Mouse (Mus musculus): ENCODE measurements around the gene Acnat1.
"Not testable (repeated sequence)": the region's sequence is repeated elsewhere in the genome, so short reads cannot be mapped to it uniquely, and the experiment has no call there.

The Acnat1 gene

DNA sequence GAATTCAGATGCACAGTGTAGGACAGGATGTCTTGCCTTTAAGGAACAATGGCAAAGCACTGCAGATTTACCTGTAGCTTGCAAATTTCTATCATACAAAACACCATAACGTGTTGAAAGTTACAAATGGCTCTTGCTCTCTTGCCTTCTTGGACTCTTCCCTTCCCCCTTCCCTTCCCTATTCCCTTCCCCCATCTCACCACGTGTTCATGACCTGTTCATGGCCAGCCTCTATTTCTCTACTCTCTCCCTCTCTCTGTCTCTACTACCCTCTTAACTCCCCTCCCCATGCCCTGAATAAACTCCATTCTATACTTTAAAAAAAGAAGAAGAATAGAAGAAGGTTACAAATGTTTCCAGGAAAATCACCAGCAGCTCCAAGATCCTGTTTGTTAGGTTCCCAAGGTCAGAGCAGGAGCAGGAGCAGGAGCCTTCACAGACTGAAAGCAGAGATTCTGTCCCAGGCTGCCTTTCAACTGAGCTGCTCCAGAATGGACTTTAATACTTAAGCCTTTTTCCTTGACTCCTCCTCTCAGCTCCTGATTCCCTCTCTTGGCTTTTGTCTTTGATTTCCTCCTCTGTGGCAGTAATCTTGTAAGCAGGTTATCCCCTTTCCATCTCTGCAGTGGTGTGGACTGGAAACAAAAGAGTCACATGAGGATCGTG lies at the start of gene Acnat1:
Gene Acnat1 (minus strand): TSS at position 478 of the 666 bp plus-strand sequence.
- DNase-seq (ENCODE audit: low read depth): no peak

DNA sequence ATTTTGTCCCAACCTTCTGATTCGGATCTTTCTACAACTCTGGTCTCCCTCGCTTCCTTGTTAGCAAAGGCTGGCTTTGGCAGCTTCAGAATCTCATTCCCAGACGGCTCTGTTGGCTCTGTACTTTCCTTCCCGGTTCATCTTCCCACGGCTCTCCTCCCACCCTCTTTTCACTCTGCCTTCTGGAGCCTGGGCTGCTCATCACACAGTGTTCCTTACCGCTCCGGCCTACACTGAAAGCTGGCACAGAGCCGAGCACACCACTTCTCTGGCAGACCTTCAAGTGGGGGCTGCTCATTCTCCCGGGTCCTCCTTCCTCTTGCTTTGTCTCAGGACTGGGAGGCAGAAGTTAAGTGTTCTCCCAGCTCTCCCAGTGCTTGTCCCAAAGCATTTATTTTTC lies 48.9 kb upstream of the Acnat1 start:
- no peak for DNase-seq (ENCODE audit: low read depth)

DNA sequence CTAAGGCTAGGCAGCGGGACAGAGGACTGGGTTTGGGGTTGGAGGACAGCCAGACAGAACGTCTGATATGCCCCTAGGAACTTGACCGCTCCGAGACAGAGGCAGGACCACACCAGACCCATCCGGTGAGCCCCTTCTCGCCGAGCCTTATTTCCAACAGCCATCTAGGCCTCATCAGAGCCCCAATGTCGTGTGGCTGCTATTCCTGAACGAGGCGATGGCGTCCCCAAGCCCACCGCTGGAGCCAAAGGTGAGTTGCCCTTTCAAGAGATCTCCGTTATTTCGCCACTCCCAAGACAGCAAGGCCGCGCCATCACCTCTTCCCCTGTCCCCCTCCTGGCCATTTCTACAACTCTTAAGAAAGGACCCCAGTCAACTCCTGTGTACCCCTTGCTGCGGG lies 47.6 kb upstream of the Acnat1 start:
- DNase-seq (ENCODE audit: low read depth): peak; percentile 60

DNA sequence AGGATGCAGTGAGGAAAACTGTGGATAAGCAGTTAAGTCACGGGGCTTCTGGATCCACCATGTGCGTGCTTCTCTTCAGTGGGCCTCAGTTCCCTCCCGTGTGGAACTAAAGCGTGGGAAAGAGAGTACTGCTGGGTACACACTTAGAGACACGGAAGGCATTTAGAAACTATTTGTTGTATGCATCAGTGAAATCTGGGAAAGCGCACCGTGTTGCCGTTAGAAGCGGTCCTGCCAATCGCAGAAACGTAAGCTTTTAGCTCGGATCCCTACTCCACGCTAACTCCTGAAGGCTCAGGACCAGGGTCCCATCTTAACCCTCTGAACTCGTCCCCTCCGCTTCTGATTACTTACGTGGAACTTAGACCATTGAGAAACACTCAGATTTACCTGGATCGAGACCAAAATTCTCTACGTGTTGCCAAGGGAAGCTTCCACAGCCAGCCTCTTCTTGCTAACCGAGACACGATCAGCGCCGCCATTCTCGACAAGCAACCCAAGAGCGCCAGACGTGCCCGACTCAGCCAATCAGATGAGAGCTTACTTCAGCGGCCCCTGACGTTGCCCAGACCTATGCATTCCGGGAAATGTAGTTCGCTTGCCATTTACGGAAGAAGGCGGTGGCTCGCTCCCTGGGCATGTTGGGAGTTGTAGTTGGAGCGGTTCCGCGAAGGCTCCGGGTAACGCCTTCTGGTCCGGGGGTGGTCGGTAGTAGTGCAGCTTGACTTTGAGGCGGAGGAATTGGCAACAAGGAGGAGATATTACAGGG lies 47.0 kb upstream of the Acnat1 start, which contains the start of the genes Mrpl50 and Zfp189:
Gene Mrpl50 (minus strand): TSS at position 522 of the 769 bp plus-strand sequence.
Gene Zfp189 (plus strand): TSS at position 605 of the 769 bp plus-strand sequence.
- DNase-seq (ENCODE audit: low read depth): peak; percentile 98

DNA sequence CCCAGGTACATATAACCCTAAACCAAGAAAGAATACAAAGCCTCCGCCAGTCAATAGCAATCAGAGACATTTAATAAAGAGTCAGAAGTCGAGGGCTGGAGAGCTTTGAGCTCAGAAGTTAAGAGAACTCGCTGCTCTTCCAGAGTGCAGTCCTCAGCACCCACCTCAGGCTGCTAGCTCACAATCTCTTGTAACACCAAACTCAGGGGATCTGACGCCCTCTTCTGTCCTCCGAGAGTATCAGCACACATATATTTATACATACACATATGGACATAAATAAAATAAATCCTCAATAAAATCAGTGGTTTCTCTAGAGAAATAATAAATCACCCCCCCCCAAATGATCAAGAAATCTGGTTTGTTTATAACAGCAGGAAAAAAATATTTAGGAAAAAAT lies 45.8 kb upstream of the Acnat1 start:
- DNase-seq (ENCODE audit: low read depth): peak; percentile 66

DNA sequence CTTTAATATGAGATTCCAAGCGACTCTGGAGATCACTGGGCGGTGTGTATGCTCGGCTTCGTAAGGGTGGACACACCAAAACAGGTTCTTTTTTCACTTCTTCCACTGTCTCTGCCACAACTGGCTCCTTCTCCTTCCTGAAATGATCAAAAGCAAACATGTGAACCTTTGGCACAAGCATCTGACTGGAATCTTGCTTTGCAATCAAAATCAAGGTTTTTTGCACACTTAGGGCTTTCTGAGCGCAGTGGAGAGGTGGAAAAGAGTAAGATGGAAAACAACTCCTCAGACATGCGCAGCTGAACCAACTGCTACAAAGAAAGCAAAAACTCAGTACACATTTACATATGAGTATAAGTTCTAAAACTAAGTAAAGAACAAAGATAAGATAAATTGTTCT lies 40.7 kb upstream of the Acnat1 start:
- no peak for DNase-seq (ENCODE audit: low read depth)

DNA sequence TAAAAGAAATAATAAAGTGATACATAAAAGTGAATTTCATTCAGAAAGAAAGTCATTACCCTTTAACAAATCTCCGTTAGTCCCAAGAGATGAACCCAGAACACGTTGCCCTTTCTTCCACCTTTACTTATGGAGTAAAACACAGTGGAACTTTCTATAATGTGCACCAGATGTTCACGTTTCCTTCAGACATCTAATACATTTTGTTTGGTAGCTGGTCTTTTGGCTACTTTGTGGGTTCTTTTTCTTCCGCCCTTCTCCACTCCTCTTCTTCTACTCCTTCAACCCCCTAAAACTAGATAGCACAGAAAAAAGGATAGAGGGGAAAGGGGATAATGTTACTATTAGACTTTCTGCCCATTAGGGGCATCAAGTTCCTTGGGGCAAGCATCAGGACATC lies 38.9 kb upstream of the Acnat1 start:
- no peak for DNase-seq (ENCODE audit: low read depth)

DNA sequence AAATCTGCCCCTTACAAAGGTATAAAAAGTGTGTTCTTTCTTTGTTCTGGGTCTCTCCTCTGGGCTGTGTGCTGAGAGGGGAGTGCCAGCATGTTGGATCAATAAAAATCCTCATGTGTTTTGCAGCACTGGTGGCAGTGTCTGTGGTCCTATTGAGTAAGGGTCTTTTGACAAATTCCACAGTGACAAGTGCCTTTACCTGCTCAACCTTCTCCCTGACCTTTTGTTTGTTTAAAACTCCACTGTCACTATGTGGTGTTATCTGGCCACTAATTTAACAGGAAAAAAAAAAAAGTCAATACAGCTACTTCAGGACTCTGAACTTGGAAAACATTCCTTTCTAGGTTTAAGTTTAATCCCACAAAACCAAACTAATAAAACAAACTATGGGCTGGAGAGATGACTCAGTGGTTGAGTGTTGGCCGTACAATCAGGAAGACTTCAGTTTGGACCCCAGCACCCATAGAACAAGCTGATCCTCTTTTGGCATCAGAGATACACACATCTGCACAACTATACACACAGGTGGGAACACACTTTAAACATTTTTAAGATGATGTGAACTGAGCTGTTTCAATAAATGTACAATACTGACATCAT lies 36.6 kb upstream of the Acnat1 start:
- DNase-seq (ENCODE audit: low read depth): not testable (repeated sequence)

DNA sequence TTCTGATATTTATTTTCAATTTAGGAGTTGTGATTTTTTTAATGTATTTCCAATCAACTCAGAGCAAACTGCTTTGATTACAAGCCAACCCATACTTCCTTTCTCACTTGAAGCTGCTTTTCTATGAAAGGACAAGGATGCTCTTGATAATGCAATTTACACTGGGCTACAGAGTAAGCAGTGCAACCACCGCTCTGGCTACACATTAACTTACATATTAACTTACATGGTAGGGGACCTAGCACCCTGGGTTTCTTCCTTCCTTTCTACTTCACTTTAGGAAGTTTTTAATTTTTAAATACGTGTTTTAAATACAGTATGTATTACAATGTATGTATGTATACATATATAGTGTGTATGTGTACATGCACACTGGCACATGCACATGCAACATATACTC lies 35.5 kb upstream of the Acnat1 start:
- DNase-seq (ENCODE audit: low read depth): no peak

DNA sequence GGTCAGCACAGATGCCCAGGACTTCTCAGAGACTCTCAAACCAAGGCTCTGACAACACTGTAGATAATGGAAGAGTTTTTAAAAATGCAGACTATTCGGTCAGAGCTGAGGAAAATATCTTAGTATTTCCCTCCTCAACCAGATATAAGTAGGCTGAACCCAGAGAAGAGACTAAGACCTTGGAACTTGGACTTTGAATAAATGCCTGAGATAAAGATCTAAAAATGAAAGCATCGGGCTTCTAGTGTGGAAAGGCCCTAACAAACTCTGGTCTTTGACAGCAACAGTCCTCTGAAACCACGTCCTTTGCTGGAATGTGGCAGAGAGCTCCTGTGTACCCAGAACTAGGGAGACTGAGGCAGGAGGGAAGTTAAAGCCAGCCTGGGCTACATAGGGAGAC lies 32.7 kb upstream of the Acnat1 start, which contains the start of gene Baat:
Gene Baat (minus strand): TSS at position 172 of the 400 bp plus-strand sequence.
- no peak for DNase-seq (ENCODE audit: low read depth)

DNA sequence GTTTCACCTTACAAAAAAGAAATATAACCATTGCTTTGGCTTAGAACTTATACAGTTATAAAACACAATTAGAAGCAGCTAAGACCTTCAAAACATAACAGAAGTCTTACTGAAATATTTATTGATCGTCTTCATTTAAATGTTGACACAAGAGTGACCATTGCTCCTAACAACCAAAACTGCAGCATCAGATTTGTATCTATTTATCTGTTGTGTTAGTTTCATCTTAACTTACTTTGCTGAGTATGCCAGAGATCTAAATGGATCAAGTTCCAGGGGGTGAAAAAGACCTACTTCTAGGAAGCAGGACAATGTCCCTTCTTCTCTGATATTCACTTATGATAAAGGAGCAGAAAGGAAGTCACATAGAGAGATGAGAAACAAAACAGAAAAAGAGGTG lies 29.9 kb upstream of the Acnat1 start:
- no peak for DNase-seq (ENCODE audit: low read depth)

DNA sequence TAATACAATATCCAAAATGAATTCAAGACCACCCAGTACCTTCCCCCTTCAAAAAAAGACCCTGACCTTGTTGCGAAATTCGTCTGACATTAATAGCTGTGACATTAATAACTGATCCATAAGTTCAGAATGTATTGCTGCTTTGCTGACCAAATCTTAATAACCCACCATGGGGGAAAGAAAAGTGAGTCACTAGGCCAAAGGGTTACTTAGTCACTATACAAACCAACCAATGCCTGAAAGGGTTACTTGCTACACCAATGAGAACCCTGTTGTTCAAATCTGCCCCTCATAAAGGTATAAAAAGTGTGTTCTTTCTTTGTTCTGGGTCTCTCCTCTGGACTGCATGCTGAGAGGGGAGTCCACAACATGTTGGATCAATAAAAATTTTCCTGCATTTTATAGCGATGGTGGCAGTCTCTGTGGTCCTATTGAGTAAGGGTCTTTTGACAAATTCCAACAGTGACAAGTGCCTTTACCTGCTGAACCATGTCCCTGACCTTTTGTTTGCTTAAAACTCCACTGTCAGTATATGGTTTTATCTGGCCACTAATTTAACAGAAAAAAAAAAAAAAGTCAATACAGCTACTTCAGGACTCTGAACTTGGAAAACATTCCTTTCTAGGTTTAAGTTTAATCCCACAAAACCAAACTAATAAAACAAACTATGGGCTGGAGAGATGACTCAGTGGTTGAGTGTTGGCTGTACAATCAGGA lies 12.4 kb upstream of the Acnat1 start:
- not testable (repeated sequence) for DNase-seq (ENCODE audit: low read depth)

DNA sequence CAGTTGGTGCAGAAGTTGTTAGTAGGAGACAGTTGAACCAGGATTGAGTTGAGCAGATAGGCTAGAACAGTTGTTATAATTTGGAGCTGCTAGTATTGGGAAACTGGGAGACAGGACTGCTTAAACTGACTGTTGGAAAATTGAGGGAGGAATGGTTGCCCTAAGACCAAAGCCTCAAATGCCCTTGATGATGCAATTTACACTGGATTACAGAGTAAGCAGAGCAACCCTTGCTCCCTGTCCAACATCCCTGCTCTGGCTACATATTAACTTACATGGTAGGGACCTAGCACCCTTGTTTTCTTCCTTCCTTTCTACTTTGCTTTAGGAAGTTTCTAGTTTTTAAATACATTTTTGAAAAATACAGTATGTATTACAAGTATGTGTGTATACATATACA lies 11.7 kb upstream of the Acnat1 start:
- DNase-seq (ENCODE audit: low read depth): no peak

DNA sequence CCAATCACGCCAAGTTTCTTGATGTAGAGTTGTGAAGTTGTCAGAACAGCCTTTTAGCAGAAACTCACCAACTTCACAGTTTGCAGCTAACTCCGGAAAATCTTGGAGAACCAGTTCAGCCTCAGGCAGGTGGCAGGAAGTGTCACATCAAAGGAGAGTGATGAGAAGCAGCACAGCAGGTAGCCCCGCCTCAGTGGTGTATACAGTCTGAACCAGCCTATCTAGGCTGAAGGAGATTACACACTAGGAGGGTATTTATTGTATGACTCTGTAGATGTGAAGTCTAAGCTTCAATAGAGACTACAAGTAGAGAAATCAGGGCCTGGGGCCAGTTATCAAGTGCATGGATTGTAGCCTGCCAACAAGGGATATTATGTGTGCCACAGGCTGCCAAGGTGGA lies 7.2 kb upstream of the Acnat1 start:
- no peak for DNase-seq (ENCODE audit: low read depth)

DNA sequence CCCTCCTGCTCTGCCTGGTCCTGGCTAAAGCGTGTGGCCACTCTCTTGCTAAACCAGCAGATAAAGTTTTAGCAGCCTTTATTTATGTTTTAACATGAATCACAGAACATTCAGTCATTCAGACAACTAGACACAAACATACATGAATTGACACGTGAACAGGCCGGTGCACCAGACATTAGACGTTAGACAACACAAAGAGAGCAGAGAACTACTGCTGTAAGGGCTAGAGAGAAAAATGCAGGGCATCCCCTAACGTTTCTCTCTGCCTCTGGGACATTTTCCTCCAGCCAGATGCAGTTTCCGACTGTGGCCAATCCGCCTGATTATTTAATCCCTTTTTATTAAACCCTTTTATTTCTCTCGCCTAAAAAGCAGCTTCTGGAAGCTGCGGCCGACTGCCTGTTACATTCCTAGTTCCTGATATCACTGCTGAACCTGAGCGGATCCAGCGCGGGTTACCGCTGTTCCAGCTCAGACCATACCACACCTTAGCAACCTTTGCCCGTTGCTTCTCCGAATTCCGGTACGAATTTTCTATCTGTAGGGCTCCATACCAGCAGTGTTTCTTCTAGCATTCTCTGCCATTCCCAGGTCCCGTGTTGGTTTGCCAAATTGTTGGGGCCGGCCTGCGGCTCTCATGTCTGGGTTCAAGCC lies 6.5 kb upstream of the Acnat1 start:
- no peak for DNase-seq (ENCODE audit: low read depth)

DNA sequence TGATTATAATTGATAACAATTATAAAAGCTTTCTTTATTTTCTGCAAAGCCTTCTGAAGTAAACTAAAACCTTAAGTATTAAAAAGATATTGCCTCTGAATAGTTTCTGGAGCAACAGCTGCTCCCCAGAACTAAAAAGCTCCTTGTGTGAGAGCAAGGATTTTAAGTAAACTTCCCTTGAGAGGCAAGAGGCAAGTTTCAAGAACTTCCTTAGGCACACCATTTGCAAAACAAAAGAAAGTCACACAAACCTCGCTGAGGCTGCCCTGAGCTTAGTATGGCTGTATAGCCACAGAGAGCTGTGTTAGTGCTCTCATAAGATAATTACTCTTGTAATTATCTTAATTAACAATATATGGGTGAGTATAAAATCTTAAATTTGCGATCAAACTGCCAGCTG lies 5.3 kb upstream of the Acnat1 start:
- not testable (repeated sequence) for DNase-seq (ENCODE audit: low read depth)

DNA sequence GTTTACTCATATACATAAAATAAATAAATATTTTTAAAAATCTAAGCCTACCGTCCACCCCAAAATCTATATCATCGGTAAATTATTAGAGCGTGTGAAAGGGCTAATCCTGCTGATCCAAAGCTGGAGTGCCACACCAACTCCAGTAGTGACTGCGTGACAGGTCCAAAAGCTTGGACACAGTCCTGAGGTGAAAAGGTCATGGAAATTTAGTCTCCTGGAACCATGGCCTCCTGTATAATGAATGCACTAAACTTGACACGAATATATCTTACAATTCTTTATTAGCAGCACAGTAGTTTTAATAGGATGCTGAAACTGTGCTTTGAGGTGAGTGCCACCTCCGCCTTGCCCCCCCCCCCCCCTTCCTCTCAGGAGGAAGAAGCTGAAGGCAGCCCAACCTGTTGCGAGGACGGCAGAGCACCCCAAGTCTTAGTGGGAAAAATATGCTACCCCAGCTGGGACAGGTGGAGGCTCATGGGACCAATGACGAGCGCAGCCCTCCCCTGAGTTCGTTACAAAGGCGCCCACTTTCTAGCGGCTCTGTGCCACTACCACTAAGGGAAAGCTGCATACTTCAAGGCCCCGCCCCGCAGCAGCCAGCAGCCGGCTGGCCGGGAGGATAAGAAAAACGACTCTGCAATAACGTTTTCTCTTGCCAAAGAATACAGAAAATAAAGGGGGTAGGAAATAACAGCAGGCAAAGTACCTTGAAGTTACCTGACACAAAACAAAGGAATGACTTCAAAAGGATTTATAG lies 4.6 kb upstream of the Acnat1 start:
- DNase-seq (ENCODE audit: low read depth): no peak

DNA sequence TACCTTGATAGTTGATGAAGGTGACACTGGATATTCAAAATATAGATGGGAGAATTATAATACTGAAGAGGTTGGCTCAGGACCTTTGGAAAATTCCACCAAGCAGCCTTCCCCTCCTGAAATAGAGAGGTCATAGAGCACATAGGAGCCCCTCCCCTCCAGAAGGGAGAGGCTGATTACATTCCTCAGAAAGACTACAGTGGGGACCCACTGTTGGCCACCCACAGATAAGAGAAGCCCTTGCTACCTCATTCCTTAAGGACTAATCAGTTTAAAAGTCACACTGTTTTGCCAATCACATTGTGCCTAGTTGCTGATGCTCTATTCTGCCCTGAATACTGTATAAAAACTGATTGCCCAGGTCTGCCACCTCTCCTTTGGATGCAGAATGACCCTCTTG lies 871 bp upstream of the Acnat1 start:
- no peak for DNase-seq (ENCODE audit: low read depth)

DNA sequence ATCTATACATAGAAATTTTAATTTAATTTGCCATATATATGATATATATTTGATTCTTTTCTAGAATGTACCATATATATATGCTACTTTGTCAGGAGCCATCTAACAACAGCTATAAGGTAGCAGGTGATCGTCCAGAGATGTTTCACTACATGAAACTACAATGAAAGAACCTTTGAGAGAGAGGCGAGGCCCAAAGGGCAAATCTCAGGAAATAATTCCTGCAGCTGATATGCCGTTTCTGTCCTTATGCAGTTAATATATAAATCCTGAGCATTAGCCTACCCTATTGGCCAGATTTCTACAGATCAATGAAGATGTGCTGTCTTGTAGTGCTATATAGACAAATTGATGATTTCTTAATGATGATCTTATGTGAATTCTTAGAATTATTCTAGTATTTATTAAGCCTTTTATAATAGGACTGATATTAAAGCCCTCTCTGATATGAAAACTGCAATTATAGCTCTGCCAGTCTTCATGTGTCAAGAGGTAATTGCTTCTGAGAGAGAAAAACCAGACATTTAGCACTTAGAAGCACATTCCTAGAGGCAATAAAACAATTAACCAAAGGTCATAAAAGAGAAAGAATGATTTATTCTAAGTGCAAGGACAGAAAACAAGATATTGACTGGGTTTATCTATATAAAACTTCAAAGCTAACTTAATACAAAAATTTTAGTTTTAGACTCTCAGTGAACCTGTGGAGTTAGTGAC lies 4.1 kb downstream of the Acnat1 start:
- no peak for DNase-seq (ENCODE audit: low read depth)

DNA sequence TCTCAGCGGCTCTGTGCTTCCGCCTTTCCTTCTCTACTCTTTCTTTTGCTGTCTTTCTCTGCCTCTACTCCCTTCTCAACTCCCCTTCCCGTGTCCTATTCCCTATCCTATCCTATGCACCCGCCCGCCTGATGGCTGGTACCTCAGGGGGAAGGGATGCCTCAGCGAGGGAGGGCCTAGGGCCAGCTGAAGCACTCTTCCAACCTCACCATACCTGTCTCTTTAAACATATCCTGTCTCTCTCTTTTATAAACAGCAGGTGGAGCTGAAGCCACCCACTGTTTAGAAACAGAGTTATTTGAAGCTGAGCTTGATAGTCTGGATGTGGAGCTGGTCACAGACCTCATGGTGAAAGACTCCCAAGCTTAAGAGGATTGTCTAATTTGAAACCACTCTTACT lies 6.4 kb downstream of the Acnat1 start:
- DNase-seq (ENCODE audit: low read depth): no peak

All from 416B (cell line).